Mouse (Mus musculus) cerebellum, adult 2 months (tissue): ENCODE results near the gene Arl8b.

Experiments used
- CTCF ChIP-seq: fragments of 200-500 bp; IDR thresholded peaks from 2 replicates; pipeline ENCODE4 v1.5.1; 2011; ENCODE audit warnings: low read depth, mild to moderate bottlenecking, control low read depth, low read length, moderate library complexity, borderline replicate concordance; ENCODE audit not compliant: insufficient read depth
- POLR2A ChIP-seq: fragments of 200-500 bp; IDR thresholded peaks from 2 replicates; pipeline ENCODE4 v1.6.1; 2011; ENCODE audit warnings: low read length, control low read depth, borderline replicate concordance; ENCODE audit not compliant: insufficient read depth

DNA sequence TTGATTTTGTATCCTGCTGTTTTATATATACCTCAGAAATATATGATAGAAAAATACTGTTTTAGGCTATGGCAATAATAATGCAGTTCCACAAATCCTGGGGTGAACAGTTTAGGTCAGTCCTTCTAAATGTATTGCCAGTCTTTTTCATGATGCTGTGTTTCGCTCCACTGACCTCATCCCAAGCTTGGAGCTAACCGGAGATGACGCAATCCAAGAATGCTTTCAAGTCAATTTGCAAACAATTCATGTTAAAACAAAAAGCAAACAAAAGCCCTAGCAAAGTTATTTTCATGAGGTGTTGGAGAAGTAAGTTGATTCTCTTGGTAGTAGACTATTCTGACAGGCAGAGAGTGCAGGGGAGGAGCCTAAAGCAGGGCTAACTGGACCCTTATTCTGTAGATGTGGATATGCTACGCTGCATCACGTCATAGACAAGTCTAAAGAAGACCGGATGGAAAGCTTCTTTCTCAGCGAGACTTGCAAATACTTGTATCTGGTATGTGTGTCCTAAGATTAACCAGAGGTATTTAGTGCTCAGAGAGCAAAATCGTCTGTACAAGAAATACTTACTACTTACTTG, 69.3 kb downstream of the Arl8b start:
- TF ChIP-seq POLR2A (no peak), CTCF (no peak)
